Mouse (Mus musculus) midbrain, embryonic 11.5 days (tissue): ENCODE measurements at regions not wholly inside any gene's neighbourhood (a gene's known extent, or its start where the extent isn't known, plus 50 kb on each side); places are given as distances from the start of the nearest gene placed in this dataset.

ENCODE experiments used
- ATAC-seq: fragments of 200-750 bp; cut with Nextera tagmentation; 2 replicates; pipeline ENCODE4 v1.8.0; 2017; ENCODE audit warnings: moderate TSS enrichment, moderate library complexity; ENCODE audit not compliant: low FRiP score
- DNase-seq: peaks from one replicate; pipeline ENCODE4 v3.0.0; 2015; ENCODE audit warnings: low spot score; ENCODE audit errors: missing footprints
- H3K27ac ChIP-seq: fragments of 300-500 bp; sonication (generic); 2 replicates; pipeline ENCODE4 v1.5.1; 2014; ENCODE audit warnings: low read depth, low read length
- H3K27me3 ChIP-seq: fragments of 300-500 bp; sonication (generic); 2 replicates; pipeline ENCODE4 v1.6.1; 2014; ENCODE audit warnings: mild to moderate bottlenecking, low read length, moderate library complexity, mixed read lengths; ENCODE audit not compliant: control insufficient read depth, insufficient read depth
- H3K36me3 ChIP-seq: fragments of 300-500 bp; sonication (generic); 2 replicates; pipeline ENCODE4 v1.6.1; 2014; ENCODE audit warnings: mild to moderate bottlenecking, low read length, moderate library complexity, mixed read lengths; ENCODE audit not compliant: control insufficient read depth, insufficient read depth
- H3K4me1 ChIP-seq: fragments of 300-500 bp; sonication (generic); 2 replicates; pipeline ENCODE4 v1.6.1; 2014; ENCODE audit warnings: low read length; ENCODE audit not compliant: control insufficient read depth, insufficient read depth
- H3K4me2 ChIP-seq: fragments of 300-500 bp; sonication (generic); 2 replicates; pipeline ENCODE4 v1.6.1; 2014; ENCODE audit warnings: mild to moderate bottlenecking, moderate library complexity
- H3K4me3 ChIP-seq: fragments of 300-500 bp; sonication (generic); 2 replicates; pipeline ENCODE4 v1.5.1; 2014; ENCODE audit warnings: low read depth, low read length
- H3K9ac ChIP-seq: fragments of 300-500 bp; sonication (generic); 2 replicates; pipeline ENCODE4 v1.6.1; 2014; ENCODE audit warnings: low read length
- H3K9me3 ChIP-seq: fragments of 300-500 bp; sonication (generic); 2 replicates; pipeline ENCODE4 v1.6.1; 2016; ENCODE audit warnings: low read length; ENCODE audit not compliant: control insufficient read depth
- WGBS: fragments of 180-500 bp; shearing (Covaris S2); extraction: QIAGEN DNeasy Blood & Tissue Kit; methylation state at CpG from one replicate; pipeline ENCODE4 v1.1.7; 2014; 5-methylcytosine and 5-hydroxymethylcytosine counted together

DNA sequence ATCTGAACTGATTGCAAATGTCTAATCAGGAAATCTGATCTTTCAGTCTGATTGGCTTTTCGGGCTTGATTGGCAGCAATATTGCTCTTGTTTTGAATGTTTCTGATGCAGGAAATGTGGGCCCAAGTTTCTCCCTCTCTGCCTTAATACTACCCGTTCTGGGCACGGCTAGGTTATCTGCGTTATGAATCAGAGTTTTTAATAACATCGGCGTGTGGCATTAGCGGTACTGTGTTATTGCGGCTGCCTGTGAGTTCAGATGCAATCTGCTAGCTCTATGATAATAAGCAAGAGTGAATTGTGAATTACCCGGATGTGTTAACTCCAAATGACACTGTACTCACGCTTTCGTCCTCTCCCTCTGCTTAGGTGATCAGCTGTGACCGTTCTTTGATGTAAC lies 316.2 kb upstream of the Kif2a start:
- Histone ChIP-seq H3K9me3 (no peaks in the 10 kb centered on the region), H3K36me3 (no peaks in the 10 kb centered on the region), H3K4me3 (no peak overlapping the region), H3K4me1 (no peaks in the 10 kb centered on the region; the same call in 1 of the 2 replicates), H3K4me2 (no peak overlapping the region), H3K27me3 (no peaks in the 10 kb centered on the region), H3K9ac (no peak overlapping the region), H3K27ac (no peak overlapping the region)
- no peak for ATAC-seq
- WGBS = 93% methylated on average over 12 of the region's 12 CpGs
- no peak for DNase-seq

DNA sequence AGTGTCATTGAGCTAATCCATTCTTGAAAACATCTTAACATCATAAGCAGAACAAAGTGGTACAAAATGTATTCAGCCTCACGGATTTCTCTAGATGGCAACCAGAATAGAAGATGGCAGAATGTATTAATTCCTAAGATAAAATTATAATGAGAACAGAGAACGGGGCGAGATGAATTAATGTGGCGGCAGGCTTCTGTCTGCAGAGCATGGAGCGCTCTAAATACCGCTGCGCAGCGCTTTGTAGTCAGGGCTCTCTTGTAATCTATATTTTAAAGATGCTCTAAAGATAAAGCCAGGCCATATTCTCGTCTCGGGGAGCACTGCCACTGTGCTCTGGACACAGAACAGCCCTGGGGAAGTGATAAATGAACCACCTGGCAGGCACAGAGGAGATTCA lies 315.2 kb upstream of the Kif2a start:
- WGBS = 68% methylated on average over 10 of the region's 10 CpGs
- ATAC-seq (no peak), DNase-seq (no peak)
- no peaks in the 10 kb centered on the region for H3K9me3 ChIP-seq
- no peak overlapping the region for H3K4me3 ChIP-seq
- H3K4me1 ChIP-seq = no peaks in the 10 kb centered on the region; the same call in 1 of the 2 replicates
- H3K4me2 ChIP-seq = no peak overlapping the region
- no peaks in the 10 kb centered on the region for H3K36me3 ChIP-seq
- no peak overlapping the region for H3K27ac ChIP-seq
- H3K27me3 ChIP-seq = no peaks in the 10 kb centered on the region
- no peak overlapping the region for H3K9ac ChIP-seq

DNA sequence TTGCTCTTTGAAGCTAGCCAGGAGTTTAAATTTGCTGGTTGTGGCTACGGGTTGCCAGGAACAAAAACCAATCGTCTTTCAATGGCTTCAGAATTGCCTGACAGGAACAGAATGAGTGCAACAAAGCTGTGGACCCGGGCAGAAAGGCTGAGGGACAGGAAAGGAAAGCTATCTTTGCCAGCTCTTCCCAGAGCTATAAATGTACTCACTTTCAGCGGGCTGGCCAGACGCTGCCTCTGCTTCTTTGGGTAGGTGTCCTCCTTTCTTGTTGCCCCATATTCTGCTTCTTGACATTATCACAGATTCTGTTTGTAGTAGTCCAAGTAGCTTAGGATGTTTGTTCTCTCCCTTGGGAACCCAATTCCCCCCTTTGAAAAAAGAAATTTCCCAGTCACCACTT lies 307.4 kb upstream of the Kif2a start:
- Histone ChIP-seq H3K27me3 (no peaks in the 10 kb centered on the region), H3K4me3 (no peak overlapping the region), H3K4me1 (no peaks in the 10 kb centered on the region), H3K4me2 (no peak overlapping the region), H3K36me3 (no peaks in the 10 kb centered on the region), H3K9ac (no peak overlapping the region), H3K27ac (no peak overlapping the region), H3K9me3 (no peaks in the 10 kb centered on the region)
- ATAC-seq (no peak), DNase-seq (no peak)
- 81% methylated on average over 5 of the region's 5 CpGs for WGBS

DNA sequence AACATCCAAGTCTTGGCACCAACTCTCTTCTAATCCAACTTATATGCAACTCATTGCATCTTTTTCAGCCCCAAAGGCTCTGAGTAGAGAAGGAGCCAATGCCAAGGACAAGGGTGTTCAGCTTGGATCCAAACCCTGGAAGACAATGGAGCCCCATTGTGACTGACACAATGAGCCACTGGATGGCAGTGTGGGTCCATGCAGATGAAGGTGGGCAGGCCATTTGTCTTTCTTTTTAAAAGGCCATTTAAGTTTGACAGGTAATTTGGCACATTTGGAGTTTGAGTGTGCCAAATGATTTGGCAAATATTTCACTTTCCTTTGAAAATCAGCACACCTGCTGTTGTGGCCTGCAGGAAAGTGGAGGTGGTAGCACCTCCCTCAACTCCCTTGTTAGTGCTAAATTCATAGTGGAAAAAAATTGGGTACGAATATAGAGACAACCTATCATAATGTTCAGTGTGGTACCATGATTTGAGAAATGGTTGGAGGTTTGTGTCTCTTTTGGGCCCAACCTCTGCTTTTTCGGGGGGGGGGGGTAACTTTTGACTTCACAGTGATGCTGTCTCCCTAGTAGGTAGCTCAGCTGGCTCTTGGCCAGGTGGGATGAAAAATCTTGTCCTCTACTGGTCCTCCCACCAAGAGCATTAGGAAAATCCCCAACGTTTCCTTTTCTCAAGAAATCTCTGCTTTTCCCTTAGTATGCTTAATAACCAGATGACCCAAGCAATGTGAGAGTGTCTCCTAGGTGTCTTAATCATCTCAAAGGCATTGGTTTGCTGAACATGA lies 304.0 kb upstream of the Kif2a start:
- 70% methylated on average over 3 of the region's 3 CpGs for WGBS
- Histone ChIP-seq H3K27ac (no peak overlapping the region), H3K4me2 (no peak overlapping the region), H3K4me3 (no peak overlapping the region), H3K36me3 (no peaks in the 10 kb centered on the region), H3K9me3 (no peaks in the 10 kb centered on the region), H3K4me1 (no peaks in the 10 kb centered on the region), H3K9ac (no peak overlapping the region), H3K27me3 (no peaks in the 10 kb centered on the region)
- DNase-seq (peak; percentile 93), ATAC-seq (no peak)

DNA sequence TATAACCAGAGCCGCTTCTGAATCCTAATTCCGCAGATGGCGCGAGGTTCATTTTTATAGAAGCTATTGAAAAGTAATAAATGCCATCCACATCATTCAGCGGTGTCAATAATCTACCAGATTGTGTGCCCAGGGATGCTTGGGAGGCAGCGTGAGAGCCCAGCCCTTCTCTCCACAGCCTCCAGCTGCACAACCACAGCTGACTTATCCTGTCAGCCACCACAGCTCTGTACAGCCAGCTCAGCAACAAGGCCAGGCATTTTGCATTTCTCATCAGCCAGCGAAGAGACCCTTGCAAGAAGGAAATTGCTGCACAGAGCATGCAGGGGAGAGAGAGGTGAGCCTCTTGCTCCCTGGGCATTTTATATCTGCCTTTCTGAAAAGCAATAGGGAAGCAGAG lies 292.8 kb upstream of the Kif2a start:
- H3K4me2 ChIP-seq = no peak overlapping the region
- H3K36me3 ChIP-seq = no peaks in the 10 kb centered on the region
- no peak for ATAC-seq
- no peaks in the 10 kb centered on the region for H3K27me3 ChIP-seq
- no peak overlapping the region for H3K4me3 ChIP-seq
- WGBS = 93% methylated on average over 7 of the region's 7 CpGs
- H3K27ac ChIP-seq = no peak overlapping the region
- H3K9ac ChIP-seq = no peak overlapping the region
- no peak for DNase-seq
- no peaks in the 10 kb centered on the region for H3K9me3 ChIP-seq
- no peaks in the 10 kb centered on the region for H3K4me1 ChIP-seq

DNA sequence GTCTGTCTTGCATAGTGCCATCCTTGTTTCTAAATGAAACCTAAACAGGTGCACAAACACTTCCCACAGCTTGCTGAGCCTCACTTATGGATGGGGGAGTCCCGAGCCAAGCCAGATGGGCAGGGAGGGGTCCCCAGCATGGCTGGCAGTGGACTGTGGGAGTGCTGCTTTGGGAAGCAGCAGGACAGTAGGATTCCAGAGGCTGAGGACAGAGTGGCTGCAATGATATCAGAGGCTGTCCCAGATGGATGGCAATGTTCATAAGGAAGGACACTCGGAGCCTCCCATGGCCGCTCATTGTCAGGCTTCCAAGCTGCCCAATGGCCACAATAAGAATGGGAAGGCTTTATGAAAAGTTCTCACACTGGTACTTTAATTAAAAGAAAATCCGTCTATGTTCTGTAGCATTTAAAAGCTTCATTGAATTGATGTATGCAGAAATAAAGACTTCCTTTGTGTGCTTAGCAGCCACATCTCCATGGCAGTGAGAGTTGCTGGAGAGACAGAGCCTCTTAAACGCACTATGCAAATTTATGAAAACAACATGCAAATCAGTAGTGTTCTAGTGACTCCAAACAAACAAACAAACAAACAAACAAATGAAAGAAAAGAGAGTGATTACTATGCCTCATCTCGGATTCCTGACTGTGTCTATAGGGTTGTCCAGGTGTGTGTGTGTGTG lies 287.2 kb upstream of the Kif2a start:
- ATAC-seq (no peak), DNase-seq (no peak)
- Histone ChIP-seq H3K4me3 (no peak overlapping the region), H3K9me3 (no peaks in the 10 kb centered on the region), H3K36me3 (no peaks in the 10 kb centered on the region), H3K4me2 (no peak overlapping the region), H3K27me3 (no peaks in the 10 kb centered on the region), H3K4me1 (no peaks in the 10 kb centered on the region), H3K27ac (no peak overlapping the region), H3K9ac (no peak overlapping the region)
- 76% methylated on average over 6 of the region's 6 CpGs for WGBS

DNA sequence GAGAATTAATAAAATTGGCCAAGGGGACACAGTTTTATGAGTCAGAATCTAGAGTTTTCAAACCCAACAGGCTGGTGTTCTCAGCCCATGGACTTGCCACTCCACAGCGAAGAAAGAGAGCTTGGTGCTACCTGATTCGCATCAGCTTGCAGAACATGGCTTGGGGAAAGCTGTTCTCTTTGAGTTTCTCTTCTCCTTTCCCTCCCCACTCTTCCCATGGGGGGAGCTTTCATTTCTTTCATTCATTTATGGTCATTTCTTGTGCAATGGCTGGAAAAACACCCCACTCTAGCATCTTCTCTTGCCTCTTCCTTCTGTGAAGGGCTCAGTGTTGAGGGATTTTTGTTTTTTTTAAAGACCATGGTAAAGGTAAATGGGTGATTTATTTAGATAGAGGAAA lies 286.5 kb upstream of the Kif2a start:
- DNase-seq (no peak), ATAC-seq (no peak)
- no peak overlapping the region for H3K4me2 ChIP-seq
- H3K9me3 ChIP-seq = no peaks in the 10 kb centered on the region
- H3K4me1 ChIP-seq = no peaks in the 10 kb centered on the region
- no peaks in the 10 kb centered on the region for H3K36me3 ChIP-seq
- H3K27ac ChIP-seq = no peak overlapping the region
- no peaks in the 10 kb centered on the region for H3K27me3 ChIP-seq
- H3K4me3 ChIP-seq = no peak overlapping the region
- H3K9ac ChIP-seq = no peak overlapping the region
- 84% methylated on average over 2 of the region's 2 CpGs for WGBS

DNA sequence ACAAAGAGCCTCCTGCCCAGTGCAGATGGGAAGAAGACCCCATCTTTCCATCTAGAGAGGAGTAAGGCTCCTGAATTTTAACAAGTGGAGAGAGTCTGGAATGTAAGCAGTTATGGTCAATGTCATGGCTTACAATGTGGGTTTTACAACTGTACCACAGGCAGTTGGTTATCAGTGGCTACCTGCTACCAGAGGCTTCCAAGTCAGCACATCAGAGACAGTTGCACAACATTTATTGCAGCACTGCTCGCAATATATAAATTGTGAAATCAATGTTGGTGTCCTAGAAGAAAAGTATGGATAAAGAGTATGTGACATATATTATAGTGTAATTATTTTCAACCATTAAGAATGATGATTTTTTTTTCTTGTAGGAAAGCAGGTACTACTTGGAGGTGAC lies 285.0 kb upstream of the Kif2a start:
- ATAC-seq (no peak), DNase-seq (no peak)
- Histone ChIP-seq H3K4me1 (no peaks in the 10 kb centered on the region), H3K9me3 (no peaks in the 10 kb centered on the region), H3K4me3 (no peak overlapping the region), H3K4me2 (no peak overlapping the region), H3K27me3 (no peaks in the 10 kb centered on the region), H3K36me3 (no peaks in the 10 kb centered on the region), H3K27ac (no peak overlapping the region), H3K9ac (no peak overlapping the region)
- 90% methylated on average over 1 of the region's 1 CpGs for WGBS

DNA sequence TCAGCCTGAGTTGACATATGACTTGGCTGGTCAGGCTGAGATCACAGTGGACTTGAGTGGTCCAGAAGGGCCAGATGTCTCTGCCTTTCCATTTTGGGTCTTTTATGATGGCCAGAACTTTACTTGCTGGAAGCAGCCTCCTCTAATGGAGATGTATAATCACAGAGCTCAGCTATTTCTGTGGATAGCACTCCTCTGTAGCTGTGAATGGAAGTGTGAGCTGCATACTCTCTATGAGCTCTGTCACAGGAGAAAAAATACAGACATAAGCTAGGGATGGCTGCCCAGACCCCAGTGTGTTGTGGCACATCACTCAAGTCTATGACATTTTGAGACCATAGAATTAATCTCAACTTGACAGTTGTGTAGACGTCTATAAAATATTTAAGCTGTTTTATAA lies 284.3 kb upstream of the Kif2a start:
- ATAC-seq (no peak), DNase-seq (no peak)
- 86% methylated on average over 1 of the region's 1 CpGs for WGBS
- no peak overlapping the region for H3K4me3 ChIP-seq
- H3K9ac ChIP-seq = no peak overlapping the region
- H3K9me3 ChIP-seq = no peaks in the 10 kb centered on the region
- no peaks in the 10 kb centered on the region for H3K36me3 ChIP-seq
- no peak overlapping the region for H3K4me2 ChIP-seq
- H3K4me1 ChIP-seq = no peaks in the 10 kb centered on the region
- H3K27ac ChIP-seq = no peak overlapping the region
- no peaks in the 10 kb centered on the region for H3K27me3 ChIP-seq
